Mouse (Mus musculus): ENCODE measurements around the gene Zfyve21.

The Zfyve21 gene

GRCm38 (mm10) chr12:111842565-111843433 is 28.8 kb downstream of the Zfyve21 start:
- in situ Hi-C loops (cut with MboI, MseI), result no loop called here

- in situ Hi-C loops (cut with MboI, MseI), result no loop called here
Measured at GRCm38 (mm10) chr12:111843470-111843869, 29.5 kb downstream of the Zfyve21 start.

- in situ Hi-C loops (cut with MboI, MseI), result no loop called here
Measured at GRCm38 (mm10) chr12:111845953-111846352, 32.0 kb downstream of the Zfyve21 start.

GRCm38 (mm10) chr12:111846815-111847214 is 32.8 kb downstream of the Zfyve21 start:
- in situ Hi-C loops (cut with MboI, MseI), result no loop called here

- in situ Hi-C loops (cut with MboI, MseI), result no loop called here
Measured at GRCm38 (mm10) chr12:111848300-111848798, 34.4 kb downstream of the Zfyve21 start.

- in situ Hi-C loops (cut with MboI, MseI), result no loop called here
Measured at GRCm38 (mm10) chr12:111851235-111851634, 37.3 kb downstream of the Zfyve21 start.

- in situ Hi-C loops (cut with MboI, MseI), result no loop called here
Measured at GRCm38 (mm10) chr12:111851745-111852144, 37.8 kb downstream of the Zfyve21 start.

GRCm38 (mm10) chr12:111853011-111853436 is 39.1 kb downstream of the Zfyve21 start:
- in situ Hi-C loops (cut with MboI, MseI), result no loop called here

- in situ Hi-C loops (cut with MboI, MseI), result no loop called here
Measured at GRCm38 (mm10) chr12:111853546-111853945, 39.6 kb downstream of the Zfyve21 start.

- in situ Hi-C loops (cut with MboI, MseI), result no loop called here
Measured at GRCm38 (mm10) chr12:111855448-111855847, 41.5 kb downstream of the Zfyve21 start.

GRCm38 (mm10) chr12:111864206-111864824 is 50.3 kb downstream of the Zfyve21 start:
- in situ Hi-C loops (cut with MboI, MseI), result no loop called here

GRCm38 (mm10) chr12:111869806-111870205 is 55.8 kb downstream of the Zfyve21 start:
- in situ Hi-C loops (cut with MboI, MseI), result no loop called here

GRCm38 (mm10) chr12:111870811-111871210 is 56.8 kb downstream of the Zfyve21 start:
- in situ Hi-C loops (cut with MboI, MseI), result no loop called here

GRCm38 (mm10) chr12:111872079-111872478 is 58.1 kb downstream of the Zfyve21 start:
- in situ Hi-C loops (cut with MboI, MseI), result no loop called here

GRCm38 (mm10) chr12:111874601-111875140 is 60.7 kb downstream of the Zfyve21 start:
- in situ Hi-C loops (cut with MboI, MseI), result loop anchor here (5.0 kb wide), 1 partner anchor 78 kb away; no protein-coding TSS in a partner anchor

- in situ Hi-C loops (cut with MboI, MseI), result loop anchor here (5.0 kb wide), 1 partner anchor 77 kb away; no protein-coding TSS in a partner anchor
Measured at GRCm38 (mm10) chr12:111875499-111875898, 61.5 kb downstream of the Zfyve21 start.

- in situ Hi-C loops (cut with MboI, MseI), result loop anchor here (5.0 kb wide), 1 partner anchor 74 kb away; no protein-coding TSS in a partner anchor
Measured at GRCm38 (mm10) chr12:111878213-111878612, 64.2 kb downstream of the Zfyve21 start.

Measured in T-helper 1 cell (primary cell).